Mouse (Mus musculus): ENCODE data around the gene Lect2.

Gene Lect2

GRCm38 (mm10) chr13:56509796-56510195 lies 38.5 kb downstream of the Lect2 start:
- no peak for DNase-seq (ENCODE audit: extremely low read depth, low read depth, low spot score)

- no peak for DNase-seq (ENCODE audit: extremely low read depth, low read depth, low spot score)
Observed at GRCm38 (mm10) chr13:56506871-56507496, 41.3 kb downstream of the Lect2 start.

GRCm38 (mm10) chr13:56501866-56502420 lies 46.4 kb downstream of the Lect2 start:
- DNase-seq (ENCODE audit: extremely low read depth, low read depth, low spot score) = no peak

- no peak for DNase-seq (ENCODE audit: extremely low read depth, low read depth, low spot score)
Observed at GRCm38 (mm10) chr13:56500636-56501035, 47.7 kb downstream of the Lect2 start.

GRCm38 (mm10) chr13:56500132-56500531 lies 48.2 kb downstream of the Lect2 start:
- no peak for DNase-seq (ENCODE audit: extremely low read depth, low read depth, low spot score)

- DNase-seq (ENCODE audit: extremely low read depth, low read depth, low spot score) = peak; percentile 11
Observed at GRCm38 (mm10) chr13:56494440-56494839, 53.9 kb downstream of the Lect2 start.
